Mouse (Mus musculus): Measurements from ENCODE around the gene Ten1.

- TF ChIP-seq POLR2A (IDR thresholded peaks at IDR 0.05; ENCODE audit: borderline replicate concordance, control insufficient read depth, low read depth, low read length): no peak
- no peak for TF ChIP-seq CTCF (IDR thresholded peaks at IDR 0.05; ENCODE audit: control insufficient read depth, insufficient read depth, low read length)
Observed at GRCm38 (mm10) chr11:116241744-116242235, 43.1 kb downstream of the Ten1 start.

All from bone marrow, adult 2 months (tissue).